Mouse (Mus musculus) cerebellum, postnatal 36 days (tissue): ENCODE measurements at regions not wholly inside any gene's neighbourhood (a gene's known extent, or its start where the extent isn't known, plus 50 kb on each side); places are given as distances from the start of the nearest gene placed in this dataset.
A peak's percentile ranks its signal among the peaks of the same experiment; 100 is the strongest.

Experiments used
- DNase-seq, 2 experiments: peaks; one replicate each; pipeline ENCODE4 v3.0.0; 2021 to 2022; ENCODE audit warnings: mixed read lengths in 2 of 2

- no peak for DNase-seq
These were observed 246.8 kb downstream of the Grpr start for GRCm38 (mm10) chrX:163302697-163303096.

- no peak for DNase-seq
These were observed 248.4 kb downstream of the Grpr start for GRCm38 (mm10) chrX:163301045-163301444.

GRCm38 (mm10) chrX:163296956-163297628 is 252.4 kb downstream of the Grpr start:
- no peak for DNase-seq

GRCm38 (mm10) chrX:163261248-163261647 is 288.2 kb downstream of the Grpr start:
- DNase-seq, result no peak

- DNase-seq, result no peak
These were observed 288.6 kb upstream of the S100g start for GRCm38 (mm10) chrX:163253048-163253447.

DNA sequence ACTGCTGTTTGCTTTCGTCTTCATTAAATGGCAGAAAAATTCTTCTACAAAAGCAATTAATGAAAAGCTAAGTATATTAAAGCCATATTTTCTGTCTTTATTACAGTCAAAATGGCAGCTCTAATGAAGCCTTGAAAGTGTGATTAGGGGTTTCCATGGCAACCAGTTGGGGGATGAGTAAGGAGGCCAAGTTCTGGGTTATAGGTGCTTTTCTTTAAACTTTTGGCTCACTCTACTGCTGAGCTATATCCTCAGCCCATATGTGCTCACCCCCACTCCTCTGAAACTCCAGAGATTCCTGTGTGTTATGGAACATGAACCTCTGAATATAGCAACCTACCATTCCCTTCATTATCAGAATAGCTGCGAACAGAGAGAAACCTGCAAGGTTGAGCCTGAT is 240.9 kb upstream of the S100g start:
- no peak for DNase-seq

- DNase-seq, result no peak
These were observed 239.0 kb upstream of the S100g start for GRCm38 (mm10) chrX:163203446-163203845.

- DNase-seq, result no peak
These were observed 217.2 kb upstream of the S100g start for GRCm38 (mm10) chrX:163181588-163181987.

GRCm38 (mm10) chrX:163164810-163165209 is 200.4 kb upstream of the S100g start:
- DNase-seq, result no peak

DNA sequence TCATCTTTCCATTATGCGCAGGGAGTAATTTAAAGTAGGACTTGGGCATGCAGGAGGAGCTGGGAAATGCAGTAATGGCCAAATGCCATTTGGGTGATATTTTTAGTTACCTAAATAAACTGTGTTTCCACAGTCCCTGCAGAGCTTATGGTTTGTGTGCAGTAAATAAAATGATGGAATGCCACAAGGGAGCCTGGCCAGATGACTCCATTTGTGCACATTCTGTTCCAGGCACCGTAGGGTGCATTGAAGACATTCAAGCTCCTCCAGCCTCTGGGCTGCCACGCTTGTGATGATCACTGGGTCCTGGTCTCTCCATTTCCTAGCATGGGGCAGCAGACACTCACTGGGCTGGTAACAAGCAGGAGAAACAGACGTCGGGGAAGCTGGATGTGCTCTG is 190.9 kb upstream of the S100g start:
- DNase-seq, result peak; percentile 4 to 9

- no peak for DNase-seq
These were observed 187.6 kb upstream of the S100g start for GRCm38 (mm10) chrX:163151970-163152369.

DNA sequence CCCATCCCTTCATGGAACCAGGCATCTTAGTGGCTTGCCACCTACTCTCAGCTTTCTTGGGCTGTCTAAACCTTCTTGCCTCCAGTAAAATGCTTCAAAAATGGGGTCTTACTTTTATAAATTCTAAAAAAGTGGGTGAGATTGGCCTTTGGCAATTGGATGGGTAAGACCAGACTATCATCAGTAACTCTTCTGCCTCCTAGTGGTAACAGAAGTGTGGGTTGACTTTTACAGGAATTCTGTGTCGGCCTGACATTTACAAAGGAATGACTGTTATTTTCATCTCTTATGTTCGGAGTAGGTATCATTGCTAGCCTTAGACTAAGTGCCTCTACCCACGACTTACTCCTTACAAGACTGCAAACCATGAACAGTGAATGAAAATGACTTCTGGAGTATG is 180.1 kb upstream of the S100g start:
- no peak for DNase-seq

DNA sequence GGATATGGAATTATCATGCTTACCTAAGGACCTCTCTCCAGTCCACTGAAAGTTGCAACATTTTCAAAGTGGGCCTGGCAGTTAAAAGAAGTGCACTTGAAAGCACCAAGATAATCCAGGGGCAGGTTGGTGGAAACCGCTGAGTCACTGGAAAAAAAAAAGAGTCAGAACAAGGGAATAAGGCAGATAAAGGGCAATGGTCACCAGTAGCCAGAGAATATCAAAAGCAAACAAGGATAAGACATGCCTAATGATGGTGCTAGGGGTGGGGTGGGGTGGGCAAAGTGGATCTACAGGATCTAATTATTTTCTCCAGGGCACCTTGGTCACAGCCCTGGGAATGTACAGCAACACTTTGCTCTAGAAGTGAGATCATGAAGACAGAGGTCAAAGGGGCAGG is 175.1 kb upstream of the S100g start:
- no peak for DNase-seq

GRCm38 (mm10) chrX:163128626-163129025 is 164.2 kb upstream of the S100g start:
- DNase-seq, result no peak

GRCm38 (mm10) chrX:163117681-163118393 is 153.4 kb upstream of the S100g start:
- no peak for DNase-seq

- DNase-seq, result no peak
These were observed 152.8 kb upstream of the S100g start for GRCm38 (mm10) chrX:163117237-163117636.

GRCm38 (mm10) chrX:163095026-163095765 is 130.8 kb upstream of the S100g start:
- DNase-seq, result no peak
